Mouse (Mus musculus) hindbrain, embryonic 12.5 days (tissue): ENCODE measurements around the gene Foxp1. TPM values are rescaled to one million over a fixed set of nuclear protein-coding genes. Genes with fewer than 3 reads are reported as not detected.

ENCODE experiments used
- ATAC-seq: fragments of 200-750 bp; cut with Nextera tagmentation; 2 replicates; pipeline ENCODE4 v1.8.0; 2017; ENCODE audit warnings: moderate TSS enrichment; ENCODE audit not compliant: low FRiP score
- H3K27ac ChIP-seq: fragments of 300-500 bp; sonication (generic); 2 replicates; pipeline ENCODE4 v1.5.1; 2016; ENCODE audit warnings: mild to moderate bottlenecking
- H3K27me3 ChIP-seq: fragments of 300-500 bp; sonication (generic); 2 replicates; pipeline ENCODE4 v1.6.1; 2016; ENCODE audit warnings: mild to moderate bottlenecking
- H3K36me3 ChIP-seq: fragments of 300-500 bp; sonication (generic); 2 replicates; pipeline ENCODE4 v1.6.1; 2016; ENCODE audit warnings: mild to moderate bottlenecking
- H3K4me1 ChIP-seq: fragments of 300-500 bp; sonication (generic); 2 replicates; pipeline ENCODE4 v1.6.1; 2016
- H3K4me2 ChIP-seq: fragments of 300-500 bp; sonication (generic); replicated peaks from 2 replicates; pipeline ENCODE4 v1.6.1; 2016; ENCODE audit warnings: mild to moderate bottlenecking
- H3K4me3 ChIP-seq: fragments of 300-500 bp; sonication (generic); 2 replicates; pipeline ENCODE4 v1.5.1; 2016; ENCODE audit warnings: mild to moderate bottlenecking
- H3K9ac ChIP-seq: fragments of 300-500 bp; sonication (generic); 2 replicates; pipeline ENCODE4 v1.6.1; 2016; ENCODE audit warnings: mild to moderate bottlenecking, moderate library complexity
- H3K9me3 ChIP-seq: fragments of 300-500 bp; sonication (generic); replicated peaks from 2 replicates; pipeline ENCODE4 v1.6.1; 2016; ENCODE audit warnings: mild to moderate bottlenecking
- WGBS: fragments of 180-500 bp; shearing (Covaris S2); methylation state at CpG from one replicate; pipeline ENCODE4 v1.1.7; 2016; 5-methylcytosine and 5-hydroxymethylcytosine counted together
- polyA plus RNA-seq: library from polyadenylated mRNA; unstranded; fragments of >200 nt; fragmentation: Nextera tagmentation; extraction: Ambion mirVana; gene quantifications from 2 replicates; pipeline ENCODE4 v1.2.1, GENCODE M21; 2016

The Foxp1 gene
- polyA plus RNA-seq, 1 experiment from 2014 or later = 87.6 TPM

DNA sequence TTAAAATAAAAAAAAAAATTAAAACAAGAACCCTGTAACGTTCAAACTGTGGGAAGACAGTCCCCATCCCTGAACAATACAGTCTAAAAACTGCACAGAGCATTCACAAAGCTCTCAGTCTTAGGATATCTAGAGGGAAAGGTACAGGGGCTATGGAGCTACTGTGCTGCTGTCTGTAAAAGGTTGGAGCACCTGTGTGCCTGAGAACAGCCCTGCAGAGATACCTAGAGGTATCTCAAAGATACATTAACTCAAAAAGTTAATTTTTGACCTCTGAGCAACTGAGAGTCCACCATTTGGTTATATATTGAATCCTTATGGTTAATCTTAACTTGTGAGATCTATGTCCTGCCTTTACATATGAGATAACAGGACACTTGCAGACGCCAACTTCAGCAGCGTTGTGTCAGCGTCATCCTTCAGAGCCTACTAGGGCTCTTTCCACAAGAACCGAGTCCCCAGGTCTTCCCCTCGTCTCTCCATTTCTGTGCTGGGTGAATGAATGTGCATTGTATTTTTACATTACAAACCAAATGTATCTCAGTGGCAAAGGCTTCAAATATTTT is 30.5 kb downstream of the Foxp1 start:
- no peaks in the 10 kb centered on the region for H3K36me3 ChIP-seq
- no peak for ATAC-seq
- no peak overlapping the region for H3K4me3 ChIP-seq
- no peaks in the 10 kb centered on the region for H3K9me3 ChIP-seq
- 0 out of 2 replicates have a peak, but pooled peaks cover 6% of the 10 kb centered on the region for H3K4me1 ChIP-seq
- no peak overlapping the region for H3K9ac ChIP-seq
- no peaks in the 10 kb centered on the region for H3K27me3 ChIP-seq
- WGBS = 84% methylated on average over 6 of the region's 6 CpGs
- no peak overlapping the region for H3K27ac ChIP-seq
- H3K4me2 ChIP-seq = no peak overlapping the region

- no peak overlapping the region for H3K9ac ChIP-seq
- no peak overlapping the region for H3K4me2 ChIP-seq
- H3K27me3 ChIP-seq = no peaks in the 10 kb centered on the region
- no peaks in the 10 kb centered on the region for H3K36me3 ChIP-seq
- peaks cover 9% of the 10 kb centered on the region; the same call in 1 of the 2 replicates for H3K4me1 ChIP-seq
- ATAC-seq = no peak
- H3K4me3 ChIP-seq = no peak overlapping the region
- 91% methylated on average over 3 of the region's 3 CpGs for WGBS
- no peak overlapping the region for H3K27ac ChIP-seq
- no peaks in the 10 kb centered on the region for H3K9me3 ChIP-seq
These were observed 31.4 kb downstream of the Foxp1 start for GRCm38 (mm10) chr6:99491146-99491545.

- Histone ChIP-seq H3K36me3 (no peaks in the 10 kb centered on the region), H3K4me2 (no peak overlapping the region), H3K9ac (no peak overlapping the region), H3K27ac (no peak overlapping the region), H3K27me3 (no peaks in the 10 kb centered on the region), H3K9me3 (no peaks in the 10 kb centered on the region), H3K4me1 (peaks cover 18% of the 10 kb centered on the region), H3K4me3 (no peak overlapping the region)
- 73% methylated on average over 8 of the region's 8 CpGs for WGBS
- no peak for ATAC-seq
These were observed 32.4 kb downstream of the Foxp1 start for GRCm38 (mm10) chr6:99489900-99490648.

- Histone ChIP-seq H3K9me3 (no peaks in the 10 kb centered on the region), H3K4me3 (no peak overlapping the region), H3K9ac (no peak overlapping the region), H3K4me2 (no peak overlapping the region), H3K27me3 (no peaks in the 10 kb centered on the region), H3K4me1 (peaks cover 24% of the 10 kb centered on the region), H3K27ac (no peak overlapping the region), H3K36me3 (no peaks in the 10 kb centered on the region)
- WGBS = 83% methylated on average over 10 of the region's 10 CpGs
- no peak for ATAC-seq
These were observed 33.1 kb downstream of the Foxp1 start for GRCm38 (mm10) chr6:99489423-99489822.

- H3K27me3 ChIP-seq = no peaks in the 10 kb centered on the region
- H3K4me2 ChIP-seq = peak overlapping the region; percentile 32; the same call in 1 of the 2 replicates
- no peaks in the 10 kb centered on the region for H3K9me3 ChIP-seq
- no peaks in the 10 kb centered on the region for H3K36me3 ChIP-seq
- peak overlapping the region; percentile 79 for H3K27ac ChIP-seq
- no peak overlapping the region for H3K4me3 ChIP-seq
- H3K9ac ChIP-seq = no peak overlapping the region
- H3K4me1 ChIP-seq = peaks cover 34% of the 10 kb centered on the region
- peak; percentile 44 for ATAC-seq
- 72% methylated on average over 12 of the region's 12 CpGs for WGBS
These were observed 36.5 kb downstream of the Foxp1 start for GRCm38 (mm10) chr6:99485884-99486640.

DNA sequence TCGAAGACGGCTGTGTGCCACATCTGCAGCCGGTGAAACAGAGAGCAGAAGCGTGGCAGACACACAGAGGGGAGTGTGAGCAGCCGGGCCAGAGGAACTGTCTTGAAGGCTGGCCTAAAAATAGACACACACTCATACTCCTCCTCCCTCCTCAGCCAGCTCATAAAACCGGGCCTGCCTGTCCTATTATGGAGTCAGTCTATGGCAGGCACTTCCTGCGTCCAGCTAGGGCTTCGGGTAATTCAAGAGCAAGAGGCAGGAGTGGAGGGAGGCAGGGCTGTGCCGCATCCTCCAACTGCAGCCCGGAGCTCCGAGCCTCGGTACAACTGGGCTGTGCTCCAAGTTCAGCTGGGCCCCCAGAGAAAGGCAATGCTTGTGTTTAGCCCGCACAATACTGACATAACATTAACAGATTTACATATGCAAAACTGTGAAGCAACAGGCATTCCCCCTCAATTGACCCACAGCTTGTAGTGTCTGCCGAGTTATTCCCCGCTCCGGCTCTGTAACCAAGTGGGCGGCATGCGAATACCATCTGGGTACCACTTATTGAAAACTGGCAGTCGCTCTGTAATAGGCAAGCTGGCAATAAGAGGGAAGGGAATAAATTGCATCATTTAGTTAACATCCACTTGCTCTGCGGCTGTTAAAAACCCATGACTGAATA is 37.2 kb downstream of the Foxp1 start:
- peaks cover 32% of the 10 kb centered on the region for H3K4me1 ChIP-seq
- H3K4me3 ChIP-seq = no peak overlapping the region
- H3K27me3 ChIP-seq = no peaks in the 10 kb centered on the region
- peak overlapping the region; percentile 32 for H3K4me2 ChIP-seq
- no peaks in the 10 kb centered on the region for H3K36me3 ChIP-seq
- no peak overlapping the region for H3K9ac ChIP-seq
- H3K27ac ChIP-seq = peak overlapping the region; percentile 79
- no peaks in the 10 kb centered on the region for H3K9me3 ChIP-seq
- 28% methylated on average over 20 of the region's 20 CpGs for WGBS
- peak; percentile 95 for ATAC-seq

DNA sequence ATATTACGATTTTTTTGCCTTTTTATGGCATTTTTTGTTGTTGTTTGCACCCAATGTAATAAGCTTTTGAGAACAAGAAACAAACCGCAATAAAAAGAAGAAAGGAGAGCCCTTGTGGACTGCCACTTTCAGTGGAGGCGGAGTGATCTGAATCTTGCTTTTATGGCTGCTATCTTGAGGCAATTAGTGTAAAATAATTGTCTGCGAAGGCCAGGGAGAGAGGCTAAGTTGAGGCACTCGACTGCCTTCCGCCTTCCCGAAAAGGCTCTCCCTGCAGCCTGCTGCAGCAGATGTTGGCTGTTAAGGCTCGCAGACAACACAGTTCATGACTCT is 37.7 kb downstream of the Foxp1 start:
- Histone ChIP-seq H3K4me3 (no peak overlapping the region), H3K4me2 (peak overlapping the region; percentile 32), H3K4me1 (peaks cover 31% of the 10 kb centered on the region), H3K36me3 (no peaks in the 10 kb centered on the region), H3K27ac (peak overlapping the region; percentile 79), H3K9me3 (no peaks in the 10 kb centered on the region), H3K27me3 (no peaks in the 10 kb centered on the region), H3K9ac (no peak overlapping the region)
- no peak for ATAC-seq
- 49% methylated on average over 8 of the region's 8 CpGs for WGBS

DNA sequence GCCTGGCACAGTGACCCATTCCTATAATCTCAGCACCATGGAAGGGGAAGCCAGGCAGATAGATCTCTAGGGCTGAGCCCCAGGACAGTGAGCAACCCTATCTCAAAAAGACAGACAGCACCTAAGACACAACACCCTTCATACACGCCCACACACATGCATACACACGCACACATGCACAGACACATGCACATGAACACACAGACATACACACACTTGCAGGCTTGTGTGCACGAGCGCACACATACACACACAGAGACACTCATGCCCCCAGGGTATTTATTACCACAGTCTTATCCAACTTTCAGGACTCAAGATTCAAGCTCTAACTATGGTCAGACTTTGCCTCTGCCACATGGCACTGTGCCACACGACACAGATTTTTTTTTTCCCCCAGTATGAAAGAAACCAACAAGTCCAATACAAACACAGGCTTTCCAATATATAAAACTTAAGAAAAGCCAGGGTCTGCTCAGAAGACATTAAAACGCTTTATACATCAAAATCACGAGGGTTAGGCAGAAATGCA is 38.3 kb downstream of the Foxp1 start:
- no peaks in the 10 kb centered on the region for H3K9me3 ChIP-seq
- H3K9ac ChIP-seq = no peak overlapping the region
- WGBS = 93% methylated on average over 7 of the region's 7 CpGs
- peaks cover 33% of the 10 kb centered on the region for H3K4me1 ChIP-seq
- H3K36me3 ChIP-seq = no peaks in the 10 kb centered on the region
- H3K27ac ChIP-seq = no peak overlapping the region
- no peak for ATAC-seq
- no peaks in the 10 kb centered on the region for H3K27me3 ChIP-seq
- no peak overlapping the region for H3K4me2 ChIP-seq
- no peak overlapping the region for H3K4me3 ChIP-seq

DNA sequence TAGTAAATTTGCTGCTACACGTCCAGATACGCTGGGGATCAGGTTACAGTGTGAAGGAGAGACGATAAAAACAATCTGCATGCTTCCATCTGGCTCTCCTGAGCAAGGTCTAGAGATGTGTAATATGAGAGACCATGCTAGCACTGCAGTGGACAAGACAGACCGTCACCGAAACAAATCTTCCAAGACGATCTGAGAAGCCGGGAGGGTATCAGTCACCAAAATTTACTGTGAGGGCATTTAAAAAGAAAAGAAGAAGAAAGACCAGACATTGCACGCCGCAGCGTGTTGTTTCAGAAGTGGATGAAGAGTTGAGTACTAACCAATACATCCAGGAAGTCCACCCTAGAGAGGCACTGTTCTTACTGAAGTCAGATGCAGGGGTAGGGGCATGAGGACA is 39.0 kb downstream of the Foxp1 start:
- no peak overlapping the region for H3K27ac ChIP-seq
- no peak overlapping the region for H3K4me3 ChIP-seq
- H3K27me3 ChIP-seq = no peaks in the 10 kb centered on the region
- H3K9me3 ChIP-seq = no peaks in the 10 kb centered on the region
- WGBS = 71% methylated on average over 10 of the region's 10 CpGs
- no peak overlapping the region for H3K4me2 ChIP-seq
- peaks cover 33% of the 10 kb centered on the region for H3K4me1 ChIP-seq
- no peak for ATAC-seq
- H3K9ac ChIP-seq = no peak overlapping the region
- H3K36me3 ChIP-seq = no peaks in the 10 kb centered on the region

DNA sequence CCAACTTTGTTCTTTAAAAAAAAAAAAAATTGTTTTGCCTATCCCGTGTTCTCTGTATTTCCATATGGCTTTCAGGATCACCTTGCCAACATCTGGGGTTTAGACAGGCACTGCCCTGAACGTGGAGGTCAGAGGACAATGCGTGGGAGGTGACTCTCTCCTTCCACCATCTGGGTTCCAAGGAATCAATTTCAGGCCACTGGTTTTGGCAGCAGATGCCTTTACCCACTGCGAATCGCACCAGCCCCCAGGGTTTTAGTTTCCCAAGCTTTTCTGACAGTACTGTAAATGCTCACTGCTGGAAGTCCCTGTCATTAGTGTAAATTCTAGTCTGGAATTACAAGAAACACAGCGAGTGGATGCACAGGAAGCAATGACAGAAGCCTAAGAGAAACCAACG is 41.0 kb downstream of the Foxp1 start:
- H3K9me3 ChIP-seq = no peaks in the 10 kb centered on the region
- H3K36me3 ChIP-seq = no peaks in the 10 kb centered on the region
- no peak overlapping the region for H3K27ac ChIP-seq
- peaks cover 33% of the 10 kb centered on the region for H3K4me1 ChIP-seq
- 56% methylated on average over 7 of the region's 7 CpGs for WGBS
- ATAC-seq = no peak
- no peak overlapping the region for H3K4me3 ChIP-seq
- no peak overlapping the region for H3K4me2 ChIP-seq
- no peak overlapping the region for H3K9ac ChIP-seq
- no peaks in the 10 kb centered on the region for H3K27me3 ChIP-seq

DNA sequence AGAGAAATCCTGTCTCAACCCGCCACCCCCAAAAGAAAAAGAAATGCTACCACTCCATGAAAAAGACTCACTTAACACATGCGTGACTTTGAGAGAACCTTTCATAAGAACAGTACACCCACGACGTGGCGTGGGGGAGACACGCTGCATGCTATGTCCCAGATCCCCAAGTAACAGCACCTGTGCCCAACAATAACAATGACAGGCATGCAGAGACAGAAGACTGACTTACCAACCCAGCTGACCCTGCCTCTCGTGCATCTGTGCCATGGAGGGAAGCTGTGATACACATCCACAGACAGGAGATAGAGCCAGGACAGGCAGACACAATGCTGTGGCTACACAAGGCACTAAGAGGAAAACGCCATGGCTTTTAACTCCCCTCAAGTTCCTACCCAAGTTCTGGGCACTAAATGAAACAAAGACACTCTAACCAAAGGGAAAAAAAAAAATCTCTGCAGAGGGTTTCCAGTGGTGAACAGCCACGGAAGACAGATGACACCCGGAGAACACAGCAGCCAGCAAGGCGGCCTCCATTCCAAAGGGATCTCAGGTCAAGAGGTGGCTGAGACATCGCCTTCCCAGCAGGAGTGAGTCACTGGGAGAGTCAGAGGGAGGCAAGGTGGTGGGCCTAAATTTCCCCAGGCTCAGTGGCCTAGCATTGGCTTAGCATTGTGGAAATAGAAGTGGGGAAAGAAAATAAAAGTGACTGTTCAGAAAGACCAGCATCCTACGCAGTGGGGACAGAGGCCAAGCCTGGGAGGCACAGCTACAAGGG is 43.5 kb downstream of the Foxp1 start:
- Histone ChIP-seq H3K9ac (no peak overlapping the region), H3K4me3 (no peak overlapping the region), H3K27ac (no peak overlapping the region), H3K27me3 (no peaks in the 10 kb centered on the region), H3K36me3 (no peaks in the 10 kb centered on the region), H3K4me1 (peaks cover 9% of the 10 kb centered on the region; the same call in 1 of the 2 replicates), H3K4me2 (no peak overlapping the region), H3K9me3 (no peaks in the 10 kb centered on the region)
- ATAC-seq = no peak
- 72% methylated on average over 13 of the region's 13 CpGs for WGBS
